Mouse (Mus musculus) embryonic facial prominence, embryonic 12.5 days (tissue): ENCODE results near the gene Wdr83. TPM values are rescaled to one million over a fixed set of nuclear protein-coding genes. Genes with fewer than 3 reads are reported as not detected.

Experiments
- ATAC-seq: fragments of 200-750 bp; cut with Nextera tagmentation; 2 replicates; pipeline ENCODE4 v1.8.0; 2017; ENCODE audit not compliant: insufficient number of reproducible peaks, insufficient read depth, low FRiP score, low TSS enrichment
- H3K27ac ChIP-seq: fragments of 300-500 bp; sonication (generic); 2 replicates; pipeline ENCODE4 v1.5.1; 2016; ENCODE audit warnings: mild to moderate bottlenecking
- H3K27me3 ChIP-seq: fragments of 300-500 bp; sonication (generic); 2 replicates; pipeline ENCODE4 v1.6.1; 2016; ENCODE audit warnings: mild to moderate bottlenecking, moderate library complexity
- H3K36me3 ChIP-seq: fragments of 300-500 bp; sonication (generic); 2 replicates; pipeline ENCODE4 v1.6.1; 2016; ENCODE audit warnings: mild to moderate bottlenecking
- H3K4me1 ChIP-seq: fragments of 300-500 bp; sonication (generic); 2 replicates; pipeline ENCODE4 v1.6.1; 2016
- H3K4me2 ChIP-seq: fragments of 300-500 bp; sonication (generic); replicated peaks from 2 replicates; pipeline ENCODE4 v1.6.1; 2016; ENCODE audit warnings: mild to moderate bottlenecking, moderate library complexity
- H3K4me3 ChIP-seq: fragments of 300-500 bp; sonication (generic); 2 replicates; pipeline ENCODE4 v1.5.1; 2016; ENCODE audit warnings: mild to moderate bottlenecking
- H3K9ac ChIP-seq: fragments of 300-500 bp; sonication (generic); 2 replicates; pipeline ENCODE4 v1.6.1; 2016; ENCODE audit warnings: mild to moderate bottlenecking, moderate library complexity
- H3K9me3 ChIP-seq: fragments of 300-500 bp; sonication (generic); 2 replicates; pipeline ENCODE4 v1.6.1; 2016; ENCODE audit warnings: mild to moderate bottlenecking, moderate library complexity
- WGBS: fragments of 180-500 bp; shearing (Covaris S2); methylation state at CpG from one replicate; pipeline ENCODE4 v1.1.7; 2016; 5-methylcytosine and 5-hydroxymethylcytosine counted together
- polyA plus RNA-seq: library from polyadenylated mRNA; unstranded; fragments of >200 nt; fragmentation: Nextera tagmentation; extraction: Ambion mirVana; gene quantifications from 2 replicates; pipeline ENCODE4 v1.2.1, GENCODE M21; 2016

Gene Wdr83
- polyA plus RNA-seq, 1 experiment from 2014 or later = 48.9 TPM

DNA sequence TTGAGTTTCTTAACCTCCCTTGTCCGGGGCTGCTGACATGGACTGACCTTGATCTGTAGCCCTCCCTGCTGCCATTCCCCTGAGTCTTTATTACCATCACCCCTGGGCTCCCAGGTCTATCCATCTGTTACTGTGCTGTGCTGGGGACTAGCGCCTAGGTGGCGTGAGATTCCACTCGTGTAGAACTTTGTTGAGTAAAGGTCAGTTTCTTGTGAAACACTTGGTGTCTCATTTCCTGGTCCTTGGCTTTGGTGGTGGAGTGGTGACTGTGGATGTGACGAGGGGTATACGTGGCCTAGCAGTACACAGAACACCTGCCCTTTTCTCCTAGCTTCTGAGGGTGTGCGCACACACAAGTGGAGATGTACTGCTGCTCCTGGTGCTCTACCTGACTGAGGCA is 23.7 kb downstream of the Wdr83 start:
- Histone ChIP-seq H3K4me1 (peaks cover 18% of the 10 kb centered on the region), H3K9ac (no peak overlapping the region), H3K9me3 (no peaks in the 10 kb centered on the region), H3K27ac (no peak overlapping the region), H3K36me3 (peaks cover 48% of the 10 kb centered on the region), H3K4me3 (no peak overlapping the region), H3K4me2 (no peak overlapping the region), H3K27me3 (no peaks in the 10 kb centered on the region)
- ATAC-seq = no peak
- 85% methylated on average over 7 of the region's 7 CpGs for WGBS

DNA sequence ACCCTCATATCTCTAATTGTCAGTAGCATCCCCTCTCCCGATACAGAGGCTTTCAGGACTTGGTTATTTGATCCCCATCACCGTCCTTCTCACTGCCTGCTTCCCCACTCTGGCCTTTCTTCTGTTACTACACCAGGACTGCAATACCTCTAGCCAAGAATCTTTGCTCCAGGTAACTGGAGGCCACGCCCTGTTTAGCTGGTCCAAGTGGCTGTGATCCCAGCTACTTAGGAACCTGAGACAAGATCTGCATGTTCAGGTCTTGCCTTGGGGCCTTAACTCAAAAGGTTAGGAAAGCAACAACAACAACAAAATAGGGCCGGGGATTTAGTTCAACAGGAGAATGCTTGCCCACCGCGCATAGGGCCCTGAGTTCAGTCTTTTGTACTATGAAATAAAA is 37.5 kb downstream of the Wdr83 start:
- Histone ChIP-seq H3K27me3 (no peaks in the 10 kb centered on the region), H3K4me2 (no peak overlapping the region), H3K27ac (no peak overlapping the region), H3K9ac (no peak overlapping the region), H3K4me3 (no peak overlapping the region), H3K4me1 (peaks cover 6% of the 10 kb centered on the region), H3K9me3 (no peaks in the 10 kb centered on the region), H3K36me3 (peaks cover 86% of the 10 kb centered on the region)
- ATAC-seq = no peak
- 85% methylated on average over 6 of the region's 6 CpGs for WGBS

DNA sequence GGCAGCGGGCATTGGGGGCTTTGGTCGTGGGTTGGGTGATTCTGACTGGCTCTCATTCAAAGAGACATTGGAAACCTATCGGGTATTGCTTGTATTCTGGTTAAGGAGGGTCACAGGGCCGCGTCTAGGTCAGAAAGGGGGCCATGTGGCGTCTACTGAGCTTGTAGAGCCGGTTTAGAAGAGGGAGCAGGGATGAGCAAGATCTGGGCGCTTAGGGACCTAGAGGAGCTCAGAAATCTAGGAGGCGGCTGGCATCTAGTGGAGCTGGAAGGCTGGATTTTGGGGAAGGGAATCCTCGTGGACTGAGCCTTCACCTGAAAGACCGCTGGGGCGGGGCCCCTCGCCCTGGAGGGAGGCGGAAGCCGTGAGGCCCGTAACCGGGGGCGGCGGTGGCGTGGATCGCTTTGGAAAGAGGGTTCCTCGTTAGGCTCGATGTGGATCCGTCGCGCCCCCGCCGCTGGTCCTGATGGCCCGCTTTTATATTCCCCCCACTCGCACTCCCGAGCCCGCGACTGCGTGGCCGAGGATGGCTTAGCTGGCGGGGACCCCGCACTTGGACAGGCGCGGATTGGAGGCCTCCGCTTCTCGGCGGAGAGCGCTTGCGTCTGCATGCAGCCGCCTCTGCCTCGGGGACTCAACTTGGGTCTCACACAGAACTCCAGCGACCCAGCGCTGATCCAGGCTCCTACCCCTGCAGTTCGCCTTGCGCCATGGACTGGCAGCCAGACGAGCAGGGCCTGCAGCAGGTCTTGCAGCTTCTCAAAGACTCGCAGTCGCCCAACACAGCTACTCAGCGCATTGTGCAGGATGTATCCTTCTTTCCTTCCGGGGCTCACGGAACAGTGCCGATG is 43.2 kb downstream of the Wdr83 start:
- H3K36me3 ChIP-seq = peaks cover 38% of the 10 kb centered on the region
- 0 out of 2 replicates have a peak, but pooled peaks have one; percentile 2 for ATAC-seq
- H3K4me1 ChIP-seq = peaks cover 19% of the 10 kb centered on the region
- H3K4me2 ChIP-seq = peak overlapping the region; percentile 91
- WGBS = under 1% methylated on average over 57 of the region's 57 CpGs
- no peaks in the 10 kb centered on the region for H3K27me3 ChIP-seq
- no peaks in the 10 kb centered on the region for H3K9me3 ChIP-seq
- H3K27ac ChIP-seq = peak overlapping the region; percentile 100
- H3K4me3 ChIP-seq = peak overlapping the region; percentile 87
- peak overlapping the region; percentile 96 for H3K9ac ChIP-seq

DNA sequence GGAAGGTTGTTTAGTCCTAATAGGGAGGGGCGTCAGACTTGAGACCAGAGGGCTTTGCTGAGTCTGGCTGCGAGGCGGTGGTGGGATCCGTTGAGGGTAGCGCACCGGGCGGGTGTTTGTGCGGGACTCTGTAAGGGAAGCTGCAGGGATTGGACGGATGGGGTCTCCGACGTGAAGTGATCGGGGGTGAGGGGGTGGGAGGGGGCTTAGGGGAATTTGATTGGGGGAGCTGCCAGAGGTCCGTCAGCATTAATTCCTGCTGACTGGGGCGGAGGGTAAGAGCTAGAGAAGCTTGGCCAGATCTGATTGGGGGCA is 43.8 kb downstream of the Wdr83 start:
- H3K36me3 ChIP-seq = peaks cover 40% of the 10 kb centered on the region
- peaks cover 19% of the 10 kb centered on the region for H3K4me1 ChIP-seq
- peak overlapping the region; percentile 91 for H3K4me2 ChIP-seq
- peak; percentile 69 for ATAC-seq
- H3K9me3 ChIP-seq = no peaks in the 10 kb centered on the region
- H3K4me3 ChIP-seq = peak overlapping the region; percentile 87
- WGBS = 1% methylated on average over 14 of the region's 14 CpGs
- no peaks in the 10 kb centered on the region for H3K27me3 ChIP-seq
- H3K9ac ChIP-seq = peak overlapping the region; percentile 96
- peak overlapping the region; percentile 100 for H3K27ac ChIP-seq

DNA sequence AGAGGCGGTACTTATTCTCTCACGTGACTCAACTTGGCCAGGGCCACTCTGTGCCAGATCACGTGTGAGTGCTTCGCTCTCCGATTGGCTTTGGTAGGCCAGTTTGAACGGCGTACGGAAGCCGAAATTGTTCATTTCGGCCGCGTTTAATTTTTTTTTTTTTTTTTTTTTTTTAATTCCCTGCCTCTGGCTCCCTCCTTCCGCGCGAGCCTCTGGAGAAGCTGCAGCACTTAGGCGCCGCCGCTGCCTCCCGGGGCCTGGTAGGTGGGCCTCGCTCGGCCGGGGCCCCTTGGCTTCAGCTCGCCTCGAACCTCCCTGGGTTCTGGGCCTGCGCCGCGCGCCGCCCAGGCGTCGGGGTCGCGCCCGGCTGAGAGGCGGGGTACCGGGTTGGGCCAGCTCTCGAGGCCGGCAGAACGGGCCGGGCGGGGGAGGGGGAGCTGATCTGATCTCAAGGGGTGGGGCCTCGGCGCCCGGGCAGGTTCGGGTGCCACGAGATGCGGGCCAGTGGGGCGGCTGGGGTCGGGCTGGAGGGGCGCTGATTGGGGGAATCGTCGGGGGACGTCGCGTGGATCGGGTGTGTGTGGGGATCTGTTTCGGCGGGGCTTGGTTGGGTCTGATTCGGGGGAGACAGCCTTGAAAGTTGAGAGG is 44.3 kb downstream of the Wdr83 start, which contains the start of gene Tnpo2:
Gene Tnpo2, plus strand, starts transcription at position 198 of the 648 bp plus-strand sequence.
- peaks cover 40% of the 10 kb centered on the region for H3K36me3 ChIP-seq

DNA sequence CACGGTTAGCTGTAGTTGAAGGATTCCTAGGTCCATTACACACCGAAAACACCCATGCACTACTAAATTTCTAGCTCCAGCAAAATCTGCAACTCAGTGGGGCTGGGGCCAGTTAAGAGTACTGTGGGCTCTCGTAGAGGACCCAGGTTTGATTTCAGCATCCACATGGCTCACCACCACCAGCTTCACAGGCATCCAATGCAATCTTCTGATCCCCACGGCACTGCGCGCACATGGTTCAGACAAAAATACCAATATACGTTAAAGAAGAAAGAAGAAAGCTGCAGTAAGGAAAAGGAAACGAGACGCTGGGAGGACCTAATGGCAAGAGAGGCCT is 44.8 kb downstream of the Wdr83 start:
- Histone ChIP-seq H3K27me3 (no peaks in the 10 kb centered on the region), H3K36me3 (peaks cover 40% of the 10 kb centered on the region), H3K4me3 (peak overlapping the region; percentile 87), H3K4me2 (peak overlapping the region; percentile 78), H3K4me1 (peaks cover 19% of the 10 kb centered on the region), H3K9ac (peak overlapping the region; percentile 72), H3K27ac (peak overlapping the region; percentile 100), H3K9me3 (no peaks in the 10 kb centered on the region)
- ATAC-seq = no peak
- under 1% methylated on average over 9 of the region's 9 CpGs for WGBS

More for the DNA sequence above, 44.3 kb downstream of the Wdr83 start, which contains the start of gene Tnpo2:
- Histone ChIP-seq H3K9ac (peak within 1 kb of the TSS; percentile 96), H3K4me2 (peak within 1 kb of the TSS; percentile 91), H3K27ac (peak within 1 kb of the TSS; percentile 100), H3K4me3 (peak within 1 kb of the TSS; percentile 87), H3K9me3 (no peaks in the 10 kb centered on the region), H3K27me3 (no peaks in the 10 kb centered on the region), H3K4me1 (peaks cover 19% of the 10 kb centered on the region)
- under 1% methylated on average over 59 of the region's 59 CpGs for WGBS
- peak; percentile 81 for ATAC-seq

DNA sequence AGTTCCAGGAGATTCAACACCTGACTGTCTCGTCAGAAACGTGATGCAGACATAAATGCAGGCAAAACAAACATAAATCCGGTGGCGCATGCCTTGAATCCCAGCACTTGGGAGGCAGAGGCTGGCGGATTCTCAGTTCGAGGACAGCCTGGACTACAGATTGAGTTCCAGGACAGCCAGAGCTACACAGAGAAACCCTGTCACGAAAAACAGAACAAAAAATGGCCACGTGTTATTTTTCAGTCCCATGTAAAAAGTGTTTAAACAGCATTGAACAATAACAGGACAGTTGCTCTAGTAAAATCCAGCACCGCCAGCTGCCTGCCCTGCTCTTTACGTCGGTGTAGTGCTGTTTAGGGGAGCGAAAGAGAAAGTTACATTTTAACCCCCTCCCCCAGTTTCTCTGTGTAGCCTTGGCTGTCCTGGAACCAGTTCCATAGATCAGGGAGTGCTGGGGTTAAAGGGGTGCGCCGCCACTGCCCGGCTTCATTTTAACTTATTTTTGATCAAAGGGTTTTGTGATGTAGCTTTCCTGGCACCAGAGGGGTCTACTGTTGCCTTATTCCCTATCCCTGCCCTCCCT is 45.3 kb downstream of the Wdr83 start:
- Histone ChIP-seq H3K4me3 (peak overlapping the region; percentile 87), H3K9ac (peak overlapping the region; percentile 72), H3K27ac (peak overlapping the region; percentile 100), H3K4me1 (peaks cover 19% of the 10 kb centered on the region), H3K9me3 (no peaks in the 10 kb centered on the region), H3K4me2 (peak overlapping the region; percentile 78), H3K36me3 (peaks cover 38% of the 10 kb centered on the region), H3K27me3 (no peaks in the 10 kb centered on the region)
- under 1% methylated on average over 15 of the region's 15 CpGs for WGBS
- ATAC-seq = no peak

DNA sequence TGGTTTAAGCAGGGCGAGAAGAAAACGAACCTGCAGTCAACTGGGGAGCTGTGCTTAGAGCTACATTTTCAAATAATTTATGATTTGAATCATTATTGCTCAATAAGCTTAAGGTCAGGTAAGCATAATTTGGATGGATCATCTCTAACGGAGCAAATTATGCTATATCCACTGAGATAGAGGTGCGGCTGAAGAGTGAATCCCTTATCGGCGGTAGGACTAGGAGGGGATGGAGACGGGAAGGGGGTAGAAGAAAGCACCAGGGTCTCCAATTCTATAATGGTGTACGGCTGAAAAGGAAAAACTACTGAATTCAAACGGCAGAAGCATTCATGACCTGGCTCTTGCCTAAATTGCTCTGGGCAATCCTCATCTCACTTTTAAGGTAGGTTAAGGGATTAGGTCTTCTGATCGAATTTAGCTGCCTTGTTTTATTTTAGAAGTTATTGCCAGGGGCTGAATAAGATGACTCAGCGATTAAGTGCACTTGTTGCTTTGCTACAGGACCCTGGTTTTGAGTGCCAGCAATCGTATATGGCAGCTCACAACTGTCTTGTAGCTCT is 45.9 kb downstream of the Wdr83 start:
- peak overlapping the region; percentile 78 for H3K4me2 ChIP-seq
- H3K9ac ChIP-seq = peak overlapping the region; percentile 72
- no peaks in the 10 kb centered on the region for H3K27me3 ChIP-seq
- H3K4me1 ChIP-seq = peaks cover 19% of the 10 kb centered on the region
- no peaks in the 10 kb centered on the region for H3K9me3 ChIP-seq
- peaks cover 37% of the 10 kb centered on the region for H3K36me3 ChIP-seq
- peak overlapping the region; percentile 100 for H3K27ac ChIP-seq
- peak overlapping the region; percentile 87 for H3K4me3 ChIP-seq
- WGBS = 7% methylated on average over 12 of the region's 12 CpGs
- no peak for ATAC-seq

DNA sequence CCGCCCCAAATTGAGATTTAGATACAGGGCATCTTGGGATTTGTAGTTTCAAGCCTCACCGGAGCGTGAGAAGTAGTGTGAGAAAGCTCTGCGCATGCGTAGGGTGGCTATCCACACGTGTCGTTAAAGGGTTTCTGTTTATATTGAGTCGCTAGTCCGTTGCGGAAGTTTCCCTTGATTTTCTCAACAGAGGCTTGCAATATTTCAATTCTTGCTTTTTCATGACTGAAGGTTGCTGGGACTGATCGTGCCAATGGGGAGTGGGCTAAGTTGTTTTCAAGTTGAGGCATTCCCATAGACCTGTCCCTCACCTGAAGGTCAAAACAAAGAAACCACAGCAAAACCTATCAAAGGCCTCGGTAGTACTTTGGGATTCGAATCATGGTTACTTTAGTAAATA is 46.3 kb downstream of the Wdr83 start:
- peak overlapping the region; percentile 72 for H3K9ac ChIP-seq
- H3K27me3 ChIP-seq = no peaks in the 10 kb centered on the region
- WGBS = 4% methylated on average over 13 of the region's 13 CpGs
- 0 out of 2 replicates have a peak overlapping the region, but pooled peaks have one; percentile 100 for H3K27ac ChIP-seq
- peaks cover 19% of the 10 kb centered on the region for H3K4me1 ChIP-seq
- peak overlapping the region; percentile 87 for H3K4me3 ChIP-seq
- H3K36me3 ChIP-seq = peaks cover 37% of the 10 kb centered on the region
- ATAC-seq = no peak
- peak overlapping the region; percentile 78 for H3K4me2 ChIP-seq
- no peaks in the 10 kb centered on the region for H3K9me3 ChIP-seq

DNA sequence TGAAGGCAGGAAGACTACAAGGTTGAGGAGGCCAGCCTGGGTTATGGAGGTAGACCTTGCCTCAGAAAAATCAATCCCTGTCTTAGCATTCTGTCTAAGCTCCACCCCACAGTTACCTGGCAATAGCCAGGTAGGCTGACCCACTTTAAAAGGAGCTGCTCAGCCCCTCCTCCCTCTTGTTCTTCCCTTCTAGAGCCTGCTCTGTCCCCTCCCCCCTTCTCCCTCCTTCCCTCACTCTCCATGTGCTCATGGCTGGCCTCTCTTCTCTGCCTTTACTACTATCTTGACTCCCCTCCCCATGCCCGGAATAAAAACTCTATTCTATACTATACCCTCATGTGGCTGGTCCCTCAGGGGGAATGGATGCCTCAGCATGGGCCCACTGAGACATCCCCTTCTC is 47.2 kb downstream of the Wdr83 start:
- Histone ChIP-seq H3K27me3 (no peaks in the 10 kb centered on the region), H3K27ac (no peak overlapping the region), H3K4me3 (no peak overlapping the region), H3K9ac (no peak overlapping the region), H3K4me1 (peaks cover 20% of the 10 kb centered on the region), H3K4me2 (no peak overlapping the region), H3K9me3 (no peaks in the 10 kb centered on the region), H3K36me3 (peaks cover 46% of the 10 kb centered on the region)
- WGBS = 51% methylated on average over 1 of the region's 1 CpGs
- ATAC-seq = no peak

DNA sequence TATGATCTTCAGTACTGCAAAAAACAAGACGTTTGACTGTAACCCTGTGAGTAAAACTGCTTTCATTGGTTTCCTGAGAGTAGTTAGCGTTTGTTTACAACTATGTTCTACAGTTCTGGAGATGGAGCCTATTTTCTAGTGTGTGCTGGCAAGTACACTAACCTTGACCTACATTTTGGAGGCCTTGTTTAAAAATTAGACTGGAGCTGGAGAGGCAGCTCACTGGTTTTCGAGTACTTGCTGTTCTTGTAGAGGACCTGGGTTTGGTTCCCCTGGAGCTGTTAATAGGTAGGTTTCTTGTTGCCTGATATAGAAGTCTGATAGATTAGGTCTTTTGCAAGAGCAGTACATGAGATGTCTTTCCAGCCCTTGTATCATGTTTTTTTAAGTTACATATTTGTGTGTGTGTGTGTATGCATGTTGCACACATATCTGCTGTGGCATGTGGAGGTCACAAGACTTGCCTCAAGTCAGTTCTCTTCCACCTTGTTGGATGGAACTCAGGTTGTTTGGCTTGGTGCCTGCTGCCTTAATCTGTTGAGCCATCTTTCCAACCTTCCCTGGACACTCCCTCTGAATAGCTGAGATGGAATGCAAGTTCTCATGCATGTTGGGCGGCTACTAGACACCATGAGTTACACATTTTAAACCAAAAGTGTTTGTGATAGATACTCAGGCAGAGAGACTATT is 48.3 kb downstream of the Wdr83 start:
- peaks cover 48% of the 10 kb centered on the region for H3K36me3 ChIP-seq
- H3K27me3 ChIP-seq = no peaks in the 10 kb centered on the region
- peaks cover 23% of the 10 kb centered on the region for H3K4me1 ChIP-seq
- ATAC-seq = no peak
- no peaks in the 10 kb centered on the region for H3K9me3 ChIP-seq
- H3K9ac ChIP-seq = no peak overlapping the region
- WGBS = 86% methylated on average over 4 of the region's 4 CpGs
- H3K27ac ChIP-seq = no peak overlapping the region
- H3K4me2 ChIP-seq = no peak overlapping the region
- no peak overlapping the region for H3K4me3 ChIP-seq
